Comparison of ENCODE assay signal across 8 mouse cellular contexts in the genomic region with DNA sequence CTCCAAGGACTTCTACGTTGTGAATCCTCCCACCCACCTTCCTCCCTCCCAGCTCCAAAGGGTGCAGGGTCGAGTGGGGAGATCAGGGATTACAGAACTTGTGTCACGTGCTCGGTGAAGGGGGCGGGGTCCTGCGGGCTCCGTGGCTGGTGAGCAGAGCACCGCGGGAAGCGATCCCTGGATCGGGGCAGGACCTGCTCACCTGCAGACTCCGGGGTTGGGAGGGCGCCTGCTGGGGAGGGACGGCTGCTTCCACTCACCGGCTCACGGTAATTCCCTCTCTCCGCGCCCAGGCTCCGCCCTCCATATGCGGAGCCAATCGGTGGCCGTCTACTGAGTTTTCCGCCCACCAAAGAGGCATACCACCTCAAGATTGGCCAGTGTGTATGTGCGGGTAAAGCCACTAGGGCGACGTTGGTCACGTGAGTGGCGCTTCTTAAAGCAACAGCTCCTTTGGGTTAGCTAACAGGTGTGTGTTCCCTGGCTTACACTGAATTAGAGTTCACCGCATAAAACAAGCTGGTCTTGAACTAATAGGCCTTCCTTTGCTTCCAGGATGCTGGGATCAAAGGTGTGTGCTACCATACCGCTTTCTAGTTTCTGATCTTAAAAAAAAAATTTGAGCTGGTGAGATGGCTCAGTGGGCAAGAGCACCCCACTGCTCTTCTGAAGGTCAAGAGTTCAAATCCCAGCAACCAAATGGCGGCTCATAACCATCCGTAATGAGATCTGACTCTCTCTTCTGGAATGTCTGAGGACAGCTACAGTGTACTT. TPM values are rescaled to one million over a fixed set of nuclear protein-coding genes. Genes with fewer than 3 reads are reported as not detected.
A peak's percentile ranks its signal among the peaks of the same experiment; 100 is the strongest.
DNase-seq lines count a peak whose midpoint lies in the region; ATAC-seq lines count a peak whose summit lies in the region.

A gene (minus strand): TSS at position 410 of the 774 bp plus-strand sequence.

- intact Hi-C loops in left cerebral cortex, postnatal 14 days (cut with DNase I) = no loop called here

- H3K27ac ChIP-seq in intestine, embryonic 14.5 days (ENCODE audit: low read depth) = peak within 1 kb of the TSS; percentile 82

- DNase-seq in adrenal gland, adult 18-20 months (ENCODE audit: low spot score in 2 of 2) = peak; percentile 73 to 82
- peak; percentile 96 for DNase-seq in embryo, embryonic 11 days
- peak; percentile 92 for DNase-seq in gastrocnemius, postnatal 25 days
- peak; percentile 91 for DNase-seq in intestine, embryonic 14.5 days (ENCODE audit: low spot score)
- peak; percentile 94 to 97 for DNase-seq in left cerebral cortex, postnatal 14 days (ENCODE audit: low spot score in 2 of 2)
- DNase-seq in mesoderm, embryonic 11.5 days (ENCODE audit: low read depth, low spot score) = peak; percentile 95
- peak; percentile 94 to 96 for DNase-seq in right cerebral cortex, postnatal 36 days (ENCODE audit: low spot score in 2 of 2)
- peak; percentile 95 for DNase-seq in yolk sac, embryonic 10.5 days (ENCODE audit: low spot score)

- under 1% methylated on average over 32 of the region's 32 CpGs for WGBS in intestine, embryonic 14.5 days

- H3K27me3 ChIP-seq in intestine, embryonic 14.5 days (replicated peaks; ENCODE audit: control insufficient read depth, insufficient read depth, low read length) = no peaks in the 10 kb centered on the region

- H3K4me3 ChIP-seq in intestine, embryonic 14.5 days (ENCODE audit: low read depth, low read length) = peak within 1 kb of the TSS; percentile 77

- no peaks in the 10 kb centered on the region for H3K9me3 ChIP-seq in intestine, embryonic 14.5 days (ENCODE audit: control insufficient read depth, low read length)

- peak; percentile 100 for ATAC-seq in intestine, embryonic 14.5 days (replicated peaks; ENCODE audit: low FRiP score, low TSS enrichment, low read depth)

- H3K4me1 ChIP-seq in intestine, embryonic 14.5 days (replicated peaks; ENCODE audit: control insufficient read depth, insufficient read depth, low read length) = peaks cover 4% of the 10 kb centered on the region; the same call in 1 of the 2 replicates

- peak within 1 kb of the TSS; percentile 66 for H3K4me2 ChIP-seq in intestine, embryonic 14.5 days (ENCODE audit: low read length)

- peaks cover 27% of the 10 kb centered on the region for H3K36me3 ChIP-seq in intestine, embryonic 14.5 days (ENCODE audit: control insufficient read depth, insufficient read depth, low read length)

- peak within 1 kb of the TSS; percentile 66 for H3K9ac ChIP-seq in intestine, embryonic 14.5 days (ENCODE audit: low read length)

RNA-seq across cellular contexts. Expression of the gene that starts here (rescaled TPM):
- 10 to 100 TPM; 11.3 to 12.2 TPM for total RNA-seq in adrenal gland, adult 18-20 months (2021)
- 1 to 10 TPM; 4.8 to 5.8 TPM for total RNA-seq in gastrocnemius, postnatal 25 days (2021)
- polyA plus RNA-seq in intestine, embryonic 14.5 days (2014; fragmentation: Nextera tagmentation; extraction: Ambion mirVana) = 17.2 and 18.9 TPM in 2 replicates
- 10 to 100 TPM; 11.9 to 13.4 TPM for total RNA-seq in left cerebral cortex, postnatal 14 days (2021)

Comparison
In these comparisons a context has a peak if more than half of its experiments do, and no peak if none do; other contexts are left out.
1. Peak in every context shown above with its lines: DNase-seq, ATAC-seq, H3K4me3 ChIP-seq and H3K27ac ChIP-seq.